Mouse (Mus musculus): ENCODE data around the gene Gm13083. TPM values are rescaled to one million over a fixed set of nuclear protein-coding genes. Genes with fewer than 3 reads are reported as not detected.
"Not testable (repeated sequence)": the region's sequence is repeated elsewhere in the genome, so short reads cannot be mapped to it uniquely, and the experiment has no call there.

Gm13083 gene
- not detected in 2 replicates for polyA plus RNA-seq (2015; fragmentation: Nextera tagmentation; extraction: Ambion mirVana)

- H3K4me1 ChIP-seq (replicated peaks); ATAC-seq; H3K27me3 ChIP-seq; H3K27ac ChIP-seq; H3K36me3 ChIP-seq; H3K4me3 ChIP-seq (replicated peaks); H3K9ac ChIP-seq (replicated peaks); H3K4me2 ChIP-seq (replicated peaks): not testable (repeated sequence)
- H3K9me3 ChIP-seq: peaks cover 19% of the 10 kb centered on the region; the same call in 1 of the 2 replicates
Observed at GRCm38 (mm10) chr4:143614703-143615102, at the start of gene Gm13083. TSS of gene Gm13083 (plus strand) at chr4:143615003.

GRCm38 (mm10) chr4:143611927-143612326 lies 2.9 kb upstream of the Gm13083 start:
- 84% methylated on average over 9 of the region's 9 CpGs for WGBS
- not testable (repeated sequence) for H3K4me2 ChIP-seq (replicated peaks); H3K27ac ChIP-seq; H3K4me3 ChIP-seq (replicated peaks); H3K27me3 ChIP-seq; H3K9ac ChIP-seq (replicated peaks); H3K4me1 ChIP-seq (replicated peaks); H3K36me3 ChIP-seq; ATAC-seq
- peaks cover 10% of the 10 kb centered on the region; the same call in 1 of the 2 replicates for H3K9me3 ChIP-seq

GRCm38 (mm10) chr4:143618101-143618500 lies 3.3 kb downstream of the Gm13083 start:
- H3K4me1 ChIP-seq (replicated peaks); H3K9ac ChIP-seq (replicated peaks); H3K27me3 ChIP-seq; H3K4me2 ChIP-seq (replicated peaks); H3K27ac ChIP-seq; ATAC-seq; H3K4me3 ChIP-seq (replicated peaks); H3K36me3 ChIP-seq: not testable (repeated sequence)
- peaks cover 23% of the 10 kb centered on the region for H3K9me3 ChIP-seq
- 80% methylated on average over 4 of the region's 4 CpGs for WGBS

GRCm38 (mm10) chr4:143657146-143657545 lies 42.3 kb downstream of the Gm13083 start, which contains the start of gene Gm13088:
TSS of gene Gm13088 (minus strand) at chr4:143657246.
- H3K9me3 ChIP-seq: peaks cover 17% of the 10 kb centered on the region
- not testable (repeated sequence) for H3K4me2 ChIP-seq (replicated peaks); H3K27ac ChIP-seq; H3K36me3 ChIP-seq; H3K27me3 ChIP-seq; H3K9ac ChIP-seq (replicated peaks); H3K4me3 ChIP-seq (replicated peaks); ATAC-seq; H3K4me1 ChIP-seq (replicated peaks)

Other genes with a start within 250 kb of the Gm13083 start
- gene Pramel1, start 220.6 kb upstream of the Gm13083 start, polyA plus RNA-seq (2015; fragmentation: Nextera tagmentation; extraction: Ambion mirVana): not detected in 2 replicates
- gene Pramef8, start 202.6 kb upstream of the Gm13083 start, polyA plus RNA-seq (2015; fragmentation: Nextera tagmentation; extraction: Ambion mirVana): 26.0 and 27.5 TPM in 2 replicates
- not detected in 2 replicates for gene Oog4, start 164.7 kb upstream of the Gm13083 start, polyA plus RNA-seq (2015; fragmentation: Nextera tagmentation; extraction: Ambion mirVana)
- gene Gm13043, start 103.7 kb upstream of the Gm13083 start, polyA plus RNA-seq (2015; fragmentation: Nextera tagmentation; extraction: Ambion mirVana): not detected in 2 replicates
- gene Gm13040, start 79.0 kb upstream of the Gm13083 start, polyA plus RNA-seq (2015; fragmentation: Nextera tagmentation; extraction: Ambion mirVana): not detected in 2 replicates
- gene BC080695, start 63.3 kb upstream of the Gm13083 start, polyA plus RNA-seq (2015; fragmentation: Nextera tagmentation; extraction: Ambion mirVana): not detected in 2 replicates
- not detected in 2 replicates for gene Gm13057, start 63.3 kb upstream of the Gm13083 start, polyA plus RNA-seq (2015; fragmentation: Nextera tagmentation; extraction: Ambion mirVana)
- gene Gm13088, start 42.2 kb downstream of the Gm13083 start, polyA plus RNA-seq (2015; fragmentation: Nextera tagmentation; extraction: Ambion mirVana): not detected in 2 replicates
- gene Gm13089, start 87.7 kb downstream of the Gm13083 start, polyA plus RNA-seq (2015; fragmentation: Nextera tagmentation; extraction: Ambion mirVana): not detected in 2 replicates
- not detected in 2 replicates for gene Gm13078, start 104.5 kb downstream of the Gm13083 start, polyA plus RNA-seq (2015; fragmentation: Nextera tagmentation; extraction: Ambion mirVana)
- gene Gm13023, start 174.3 kb downstream of the Gm13083 start, polyA plus RNA-seq (2015; fragmentation: Nextera tagmentation; extraction: Ambion mirVana): not detected in 2 replicates
- not detected in 2 replicates for gene Gm13084, start 201.1 kb downstream of the Gm13083 start, polyA plus RNA-seq (2015; fragmentation: Nextera tagmentation; extraction: Ambion mirVana)
- not detected in 2 replicates for gene Gm13103, start 231.5 kb downstream of the Gm13083 start, polyA plus RNA-seq (2015; fragmentation: Nextera tagmentation; extraction: Ambion mirVana)